Mouse (Mus musculus) hindbrain, embryonic 12.5 days (tissue): Measurements from ENCODE around the gene Arhgef39. TPM values are rescaled to one million over a fixed set of nuclear protein-coding genes. Genes with fewer than 3 reads are reported as not detected.

Experiments
- ATAC-seq: fragments of 200-750 bp; cut with Nextera tagmentation; 2 replicates; pipeline ENCODE4 v1.8.0; 2017; ENCODE audit warnings: moderate TSS enrichment; ENCODE audit not compliant: low FRiP score
- H3K27ac ChIP-seq: fragments of 300-500 bp; sonication (generic); 2 replicates; pipeline ENCODE4 v1.5.1; 2016; ENCODE audit warnings: mild to moderate bottlenecking
- H3K27me3 ChIP-seq: fragments of 300-500 bp; sonication (generic); 2 replicates; pipeline ENCODE4 v1.6.1; 2016; ENCODE audit warnings: mild to moderate bottlenecking
- H3K36me3 ChIP-seq: fragments of 300-500 bp; sonication (generic); 2 replicates; pipeline ENCODE4 v1.6.1; 2016; ENCODE audit warnings: mild to moderate bottlenecking
- H3K4me1 ChIP-seq: fragments of 300-500 bp; sonication (generic); 2 replicates; pipeline ENCODE4 v1.6.1; 2016
- H3K4me2 ChIP-seq: fragments of 300-500 bp; sonication (generic); replicated peaks from 2 replicates; pipeline ENCODE4 v1.6.1; 2016; ENCODE audit warnings: mild to moderate bottlenecking
- H3K4me3 ChIP-seq: fragments of 300-500 bp; sonication (generic); 2 replicates; pipeline ENCODE4 v1.5.1; 2016; ENCODE audit warnings: mild to moderate bottlenecking
- H3K9ac ChIP-seq: fragments of 300-500 bp; sonication (generic); 2 replicates; pipeline ENCODE4 v1.6.1; 2016; ENCODE audit warnings: mild to moderate bottlenecking, moderate library complexity
- H3K9me3 ChIP-seq: fragments of 300-500 bp; sonication (generic); replicated peaks from 2 replicates; pipeline ENCODE4 v1.6.1; 2016; ENCODE audit warnings: mild to moderate bottlenecking
- WGBS: fragments of 180-500 bp; shearing (Covaris S2); methylation state at CpG from one replicate; pipeline ENCODE4 v1.1.7; 2016; 5-methylcytosine and 5-hydroxymethylcytosine counted together
- polyA plus RNA-seq: library from polyadenylated mRNA; unstranded; fragments of >200 nt; fragmentation: Nextera tagmentation; extraction: Ambion mirVana; gene quantifications from 2 replicates; pipeline ENCODE4 v1.2.1, GENCODE M21; 2016

Gene Arhgef39
- polyA plus RNA-seq, 1 experiment from 2014 or later: 26.8 TPM

GRCm38 (mm10) chr4:43470301-43470700, 29.2 kb downstream of the Arhgef39 start:
- WGBS: 93% methylated on average over 10 of the region's 10 CpGs
- Histone ChIP-seq H3K9ac (no peak overlapping the region), H3K27me3 (no peaks in the 10 kb centered on the region), H3K4me3 (no peak overlapping the region), H3K27ac (no peak overlapping the region), H3K4me1 (no peaks in the 10 kb centered on the region), H3K9me3 (no peaks in the 10 kb centered on the region), H3K4me2 (no peak overlapping the region), H3K36me3 (no peaks in the 10 kb centered on the region)
- ATAC-seq: no peak

GRCm38 (mm10) chr4:43466872-43467271, 32.6 kb downstream of the Arhgef39 start:
- no peaks in the 10 kb centered on the region for H3K36me3 ChIP-seq
- H3K9me3 ChIP-seq: no peaks in the 10 kb centered on the region
- no peak overlapping the region for H3K4me2 ChIP-seq
- H3K27ac ChIP-seq: no peak overlapping the region
- no peak overlapping the region for H3K4me3 ChIP-seq
- no peak for ATAC-seq
- H3K27me3 ChIP-seq: no peaks in the 10 kb centered on the region
- WGBS: 93% methylated on average over 7 of the region's 7 CpGs
- no peak overlapping the region for H3K9ac ChIP-seq
- H3K4me1 ChIP-seq: no peaks in the 10 kb centered on the region

- Histone ChIP-seq H3K9ac (no peak overlapping the region), H3K27me3 (no peaks in the 10 kb centered on the region), H3K4me1 (no peaks in the 10 kb centered on the region), H3K4me3 (no peak overlapping the region), H3K36me3 (no peaks in the 10 kb centered on the region), H3K9me3 (no peaks in the 10 kb centered on the region), H3K4me2 (no peak overlapping the region), H3K27ac (no peak overlapping the region)
- no peak for ATAC-seq
- WGBS: 92% methylated on average over 6 of the region's 6 CpGs
Measured at GRCm38 (mm10) chr4:43465935-43466334, 33.6 kb downstream of the Arhgef39 start.

- Histone ChIP-seq H3K36me3 (no peaks in the 10 kb centered on the region), H3K9me3 (no peaks in the 10 kb centered on the region), H3K9ac (no peak overlapping the region), H3K27ac (no peak overlapping the region), H3K27me3 (no peaks in the 10 kb centered on the region), H3K4me3 (no peak overlapping the region), H3K4me1 (no peaks in the 10 kb centered on the region), H3K4me2 (no peak overlapping the region)
- WGBS: 92% methylated on average over 5 of the region's 5 CpGs
- ATAC-seq: no peak
Measured at GRCm38 (mm10) chr4:43463102-43463501, 36.4 kb downstream of the Arhgef39 start.

GRCm38 (mm10) chr4:43457124-43457523, 42.4 kb downstream of the Arhgef39 start:
- H3K36me3 ChIP-seq: no peaks in the 10 kb centered on the region
- no peak for ATAC-seq
- 18% methylated on average over 8 of the region's 8 CpGs for WGBS

GRCm38 (mm10) chr4:43456470-43456869, 43.0 kb downstream of the Arhgef39 start:
- no peaks in the 10 kb centered on the region for H3K36me3 ChIP-seq
- no peak overlapping the region for H3K4me3 ChIP-seq
- H3K27me3 ChIP-seq: peaks cover 27% of the 10 kb centered on the region
- H3K4me2 ChIP-seq: no peak overlapping the region
- H3K4me1 ChIP-seq: peaks cover 15% of the 10 kb centered on the region
- 25% methylated on average over 4 of the region's 4 CpGs for WGBS
- ATAC-seq: no peak
- no peak overlapping the region for H3K9ac ChIP-seq
- H3K27ac ChIP-seq: no peak overlapping the region
- no peaks in the 10 kb centered on the region for H3K9me3 ChIP-seq

More at GRCm38 (mm10) chr4:43457124-43457523, 42.4 kb downstream of the Arhgef39 start:
- no peak overlapping the region for H3K9ac ChIP-seq
- H3K27ac ChIP-seq: no peak overlapping the region
- H3K27me3 ChIP-seq: peaks cover 27% of the 10 kb centered on the region
- no peaks in the 10 kb centered on the region for H3K9me3 ChIP-seq
- H3K4me2 ChIP-seq: no peak overlapping the region
- no peak overlapping the region for H3K4me3 ChIP-seq
- peaks cover 15% of the 10 kb centered on the region for H3K4me1 ChIP-seq

GRCm38 (mm10) chr4:43454041-43454836, 45.3 kb downstream of the Arhgef39 start, which contains the start of gene Cd72:
TSS of gene Cd72 (minus strand) at chr4:43454628.
- Histone ChIP-seq H3K9me3 (no peaks in the 10 kb centered on the region), H3K27ac (no peak within 1 kb of the TSS), H3K4me2 (peak within 1 kb of the TSS; percentile 50), H3K4me1 (peaks cover 15% of the 10 kb centered on the region), H3K4me3 (peak within 1 kb of the TSS; percentile 15), H3K36me3 (no peaks in the 10 kb centered on the region), H3K27me3 (peaks cover 27% of the 10 kb centered on the region), H3K9ac (no peak within 1 kb of the TSS)
- 33% methylated on average over 20 of the region's 20 CpGs for WGBS
- no peak for ATAC-seq

GRCm38 (mm10) chr4:43453413-43453812, 46.1 kb downstream of the Arhgef39 start:
- H3K27ac ChIP-seq: no peak overlapping the region
- peak; percentile 43; the same call in 1 of the 2 replicates for ATAC-seq
- peak overlapping the region; percentile 50 for H3K4me2 ChIP-seq
- no peak overlapping the region for H3K9ac ChIP-seq
- peaks cover 2% of the 10 kb centered on the region for H3K36me3 ChIP-seq
- H3K4me3 ChIP-seq: peak overlapping the region; percentile 15
- 3% methylated on average over 18 of the region's 18 CpGs for WGBS
- H3K9me3 ChIP-seq: no peaks in the 10 kb centered on the region
- H3K27me3 ChIP-seq: peaks cover 27% of the 10 kb centered on the region
- peaks cover 15% of the 10 kb centered on the region for H3K4me1 ChIP-seq

- Histone ChIP-seq H3K36me3 (peaks cover 13% of the 10 kb centered on the region), H3K9ac (no peak overlapping the region), H3K4me2 (no peak overlapping the region), H3K27me3 (peaks cover 27% of the 10 kb centered on the region), H3K27ac (no peak overlapping the region), H3K4me1 (peaks cover 15% of the 10 kb centered on the region), H3K9me3 (no peaks in the 10 kb centered on the region), H3K4me3 (no peak overlapping the region)
- no peak for ATAC-seq
- 62% methylated on average over 11 of the region's 11 CpGs for WGBS
Measured at GRCm38 (mm10) chr4:43452315-43452714, 47.2 kb downstream of the Arhgef39 start.

- H3K27ac ChIP-seq: no peak overlapping the region
- H3K4me3 ChIP-seq: no peak overlapping the region
- H3K27me3 ChIP-seq: peaks cover 13% of the 10 kb centered on the region
- H3K9me3 ChIP-seq: no peaks in the 10 kb centered on the region
- H3K4me1 ChIP-seq: peaks cover 17% of the 10 kb centered on the region
- H3K36me3 ChIP-seq: peaks cover 39% of the 10 kb centered on the region
- no peak overlapping the region for H3K4me2 ChIP-seq
- no peak for ATAC-seq
- WGBS: 83% methylated on average over 3 of the region's 3 CpGs
- no peak overlapping the region for H3K9ac ChIP-seq
Measured at GRCm38 (mm10) chr4:43448554-43448953, 50.9 kb downstream of the Arhgef39 start.

GRCm38 (mm10) chr4:43447251-43447650, 52.2 kb downstream of the Arhgef39 start:
- 93% methylated on average over 13 of the region's 13 CpGs for WGBS
- peaks cover 39% of the 10 kb centered on the region for H3K36me3 ChIP-seq
- H3K9ac ChIP-seq: no peak overlapping the region
- no peaks in the 10 kb centered on the region for H3K9me3 ChIP-seq
- H3K27me3 ChIP-seq: peaks cover 2% of the 10 kb centered on the region
- no peak for ATAC-seq
- H3K4me2 ChIP-seq: no peak overlapping the region
- no peak overlapping the region for H3K4me3 ChIP-seq
- H3K27ac ChIP-seq: no peak overlapping the region
- peaks cover 11% of the 10 kb centered on the region for H3K4me1 ChIP-seq
